Mouse (Mus musculus) liver, embryonic 15.5 days (tissue): Measurements from ENCODE around the gene N4bp1. TPM values are rescaled to one million over a fixed set of nuclear protein-coding genes. Genes with fewer than 3 reads are reported as not detected.

Source experiments
- ATAC-seq: fragments of 200-750 bp; cut with Nextera tagmentation; 2 replicates; pipeline ENCODE4 v1.8.0; 2017; ENCODE audit warnings: moderate number of reproducible peaks, mild to moderate bottlenecking, moderate library complexity; ENCODE audit not compliant: insufficient read depth
- H3K27ac ChIP-seq: fragments of 300-500 bp; sonication (generic); replicated peaks from 2 replicates; pipeline ENCODE4 v1.5.1; 2015; ENCODE audit warnings: mild to moderate bottlenecking, inconsistent platforms
- H3K27me3 ChIP-seq: fragments of 300-500 bp; sonication (generic); 2 replicates; pipeline ENCODE4 v1.6.1; 2015; ENCODE audit warnings: mild to moderate bottlenecking, inconsistent platforms
- H3K36me3 ChIP-seq: fragments of 300-500 bp; sonication (generic); replicated peaks from 2 replicates; pipeline ENCODE4 v1.6.1; 2015; ENCODE audit warnings: moderate library complexity, mild to moderate bottlenecking, inconsistent platforms
- H3K4me1 ChIP-seq: fragments of 300-500 bp; sonication (generic); replicated peaks from 2 replicates; pipeline ENCODE4 v1.6.1; 2015; ENCODE audit warnings: inconsistent platforms
- H3K4me2 ChIP-seq: fragments of 300-500 bp; sonication (generic); 2 replicates; pipeline ENCODE4 v1.6.1; 2015; ENCODE audit warnings: moderate library complexity, mild to moderate bottlenecking, inconsistent platforms
- H3K4me3 ChIP-seq: fragments of 300-500 bp; sonication (generic); replicated peaks from 2 replicates; pipeline ENCODE4 v1.5.1; 2015; ENCODE audit warnings: mild to moderate bottlenecking, inconsistent platforms
- H3K9ac ChIP-seq: fragments of 300-500 bp; sonication (generic); 2 replicates; pipeline ENCODE4 v1.6.1; 2015; ENCODE audit warnings: moderate library complexity, mild to moderate bottlenecking, inconsistent platforms
- H3K9me3 ChIP-seq: fragments of 300-500 bp; sonication (generic); replicated peaks from 2 replicates; pipeline ENCODE4 v1.6.1; 2016; ENCODE audit warnings: inconsistent platforms
- WGBS: fragments of 180-500 bp; shearing (Covaris S2); methylation state at CpG from one replicate; pipeline ENCODE4 v1.1.7; 2015; ENCODE audit warnings: mixed read lengths; ENCODE audit not compliant: insufficient replicate concordance; 5-methylcytosine and 5-hydroxymethylcytosine counted together
- polyA plus RNA-seq: library from polyadenylated mRNA; unstranded; fragments of >200 nt; fragmentation: Nextera tagmentation; extraction: Ambion mirVana; gene quantifications from 2 replicates; pipeline ENCODE4 v1.2.1, GENCODE M21; 2015

N4bp1 gene
- polyA plus RNA-seq, 1 experiment from 2014 or later, result 2.3 TPM

DNA sequence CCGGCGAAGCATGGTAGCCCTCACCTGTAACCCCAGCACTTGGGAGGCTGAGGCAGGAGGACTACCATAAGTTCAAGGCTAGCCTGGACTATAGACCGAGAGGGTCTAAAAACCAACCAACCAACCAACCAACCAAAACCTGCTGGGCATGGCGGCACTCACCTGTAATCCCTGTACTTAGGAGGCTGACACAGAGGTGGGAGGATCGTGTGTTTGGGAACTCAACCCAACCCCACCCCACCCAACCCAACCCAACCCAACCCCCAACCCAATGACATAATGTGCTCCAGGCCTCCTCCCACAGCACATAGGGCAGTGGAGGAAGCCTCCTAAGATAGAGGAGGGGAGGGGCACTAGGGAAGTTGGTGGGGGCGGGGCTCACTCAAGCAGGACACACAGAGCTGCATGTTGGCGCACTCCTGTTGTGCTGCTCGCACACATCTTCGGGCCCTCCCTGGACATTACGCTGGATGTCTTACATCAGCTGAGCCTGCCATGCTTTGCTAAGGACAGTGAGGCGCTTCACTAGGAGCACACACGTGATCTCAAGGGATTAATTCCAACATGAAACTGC, 44.9 kb downstream of the N4bp1 start:
- Histone ChIP-seq H3K9ac (no peak overlapping the region), H3K4me1 (0 out of 2 replicates have a peak, but pooled peaks cover under 1% of the 10 kb centered on the region), H3K4me2 (no peak overlapping the region), H3K9me3 (no peaks in the 10 kb centered on the region), H3K27me3 (no peaks in the 10 kb centered on the region), H3K4me3 (no peak overlapping the region), H3K36me3 (peaks cover 21% of the 10 kb centered on the region), H3K27ac (no peak overlapping the region)
- ATAC-seq, result no peak
- WGBS, result 79% methylated on average over 12 of the region's 12 CpGs

DNA sequence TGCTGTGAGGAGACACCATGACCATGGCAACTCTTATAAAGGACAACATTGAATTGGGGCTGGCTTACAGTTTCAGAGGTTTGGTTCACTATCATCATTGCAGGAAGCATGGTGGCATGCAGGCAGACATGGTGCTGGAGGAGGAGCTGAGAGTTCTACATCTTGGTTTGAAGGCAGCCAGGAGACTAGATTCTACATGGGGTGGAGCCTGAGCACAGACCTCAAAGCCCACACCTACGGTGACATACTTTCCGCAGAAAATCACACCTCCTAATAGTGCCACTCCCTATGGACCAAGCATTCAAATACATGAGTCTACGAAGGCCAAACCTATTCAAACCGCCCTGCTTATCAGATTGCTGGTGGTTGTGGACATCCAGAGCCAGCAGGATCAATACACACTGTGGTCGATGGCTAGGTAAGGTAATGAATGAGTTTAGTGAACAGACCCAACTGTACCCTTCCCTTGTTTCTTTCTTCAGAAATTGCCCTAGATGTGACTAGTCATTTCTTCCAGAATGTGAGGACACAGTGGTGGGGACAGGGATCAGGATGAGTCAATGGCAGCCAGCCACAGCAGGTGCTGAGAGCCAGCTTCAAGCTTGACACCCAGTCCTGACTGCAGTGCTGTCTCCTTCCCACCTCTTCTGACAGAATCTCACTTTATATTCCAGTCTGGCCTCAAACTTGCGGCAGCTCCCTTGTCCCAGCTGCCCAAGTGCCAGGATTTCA, 46.2 kb downstream of the N4bp1 start:
- Histone ChIP-seq H3K4me1 (no peaks in the 10 kb centered on the region), H3K27me3 (no peaks in the 10 kb centered on the region), H3K4me2 (no peak overlapping the region), H3K9me3 (no peaks in the 10 kb centered on the region), H3K27ac (no peak overlapping the region), H3K4me3 (no peak overlapping the region), H3K36me3 (peaks cover 11% of the 10 kb centered on the region), H3K9ac (no peak overlapping the region)
- 71% methylated on average over 6 of the region's 6 CpGs for WGBS
- no peak for ATAC-seq

DNA sequence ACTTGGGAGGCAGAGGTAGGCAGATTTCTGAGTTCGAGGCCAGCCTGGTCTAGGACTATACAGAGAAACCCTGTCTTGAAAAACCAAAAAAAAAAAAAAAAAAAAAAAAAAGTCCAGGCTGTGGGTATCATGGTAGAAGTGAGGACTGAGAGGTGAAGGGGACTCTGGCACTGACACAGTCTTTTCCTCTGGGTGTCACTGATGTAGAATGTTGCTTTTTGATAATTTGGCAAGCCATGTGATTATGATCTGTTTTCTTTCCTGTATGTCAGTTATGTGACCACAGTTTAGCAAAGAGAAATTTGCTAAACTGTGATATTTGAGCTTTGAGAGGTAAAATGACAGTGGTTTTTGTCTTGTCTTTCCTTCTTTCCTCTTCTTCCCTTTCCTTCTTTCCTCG, 47.8 kb downstream of the N4bp1 start:
- Histone ChIP-seq H3K4me2 (no peak overlapping the region), H3K27me3 (no peaks in the 10 kb centered on the region), H3K4me3 (no peak overlapping the region), H3K9ac (no peak overlapping the region), H3K9me3 (no peaks in the 10 kb centered on the region), H3K27ac (no peak overlapping the region), H3K4me1 (no peaks in the 10 kb centered on the region), H3K36me3 (no peaks in the 10 kb centered on the region; the same call in 1 of the 2 replicates)
- ATAC-seq, result no peak
- WGBS, result 28% methylated on average over 2 of the region's 2 CpGs

- H3K4me3 ChIP-seq, result no peak overlapping the region
- H3K27ac ChIP-seq, result no peak overlapping the region
- H3K27me3 ChIP-seq, result no peaks in the 10 kb centered on the region
- H3K4me2 ChIP-seq, result no peak overlapping the region
- ATAC-seq, result no peak
- no peaks in the 10 kb centered on the region for H3K4me1 ChIP-seq
- H3K36me3 ChIP-seq, result no peaks in the 10 kb centered on the region
- no peaks in the 10 kb centered on the region for H3K9me3 ChIP-seq
- no peak overlapping the region for H3K9ac ChIP-seq
Measured at GRCm38 (mm10) chr8:86835881-86836280, 49.2 kb downstream of the N4bp1 start.

DNA sequence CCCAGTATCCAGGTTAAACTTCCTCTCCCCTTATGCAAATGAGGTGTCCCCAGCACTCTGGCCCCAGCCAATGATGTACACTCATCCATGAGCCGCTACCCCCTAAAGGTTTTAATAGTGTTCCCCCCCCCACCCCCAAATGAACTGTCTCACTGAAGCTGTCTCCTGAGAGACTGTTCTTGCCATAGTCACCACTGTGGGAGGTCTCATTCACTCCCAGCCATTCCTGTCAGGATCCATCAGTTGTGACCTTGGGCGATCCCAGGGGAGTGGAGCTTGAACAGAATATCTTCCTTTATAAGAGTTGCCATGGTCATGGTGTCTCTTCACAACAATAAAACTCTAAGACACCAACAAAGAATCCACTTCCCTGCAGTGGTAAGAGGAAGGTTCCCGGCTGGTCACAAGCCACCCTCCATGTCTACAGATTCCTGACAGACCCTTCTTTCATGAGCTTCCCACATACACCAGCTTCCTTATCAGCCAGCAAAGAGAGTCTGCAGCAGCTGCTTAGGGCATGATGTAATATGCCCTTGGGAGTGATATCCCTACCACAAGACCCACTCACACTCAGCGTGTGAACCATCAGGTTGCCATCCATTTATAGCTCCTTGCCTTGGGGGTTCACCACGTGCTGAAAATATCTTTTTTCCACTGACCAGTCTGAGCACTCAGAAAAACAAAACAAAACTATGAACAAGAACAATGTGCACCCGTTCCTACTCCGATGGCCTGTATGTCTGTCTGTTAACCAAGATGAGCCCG, 50.4 kb downstream of the N4bp1 start:
- WGBS, result 65% methylated on average over 8 of the region's 8 CpGs
- H3K4me2 ChIP-seq, result no peak overlapping the region
- no peak overlapping the region for H3K4me3 ChIP-seq
- no peaks in the 10 kb centered on the region for H3K9me3 ChIP-seq
- H3K4me1 ChIP-seq, result no peaks in the 10 kb centered on the region
- no peaks in the 10 kb centered on the region for H3K36me3 ChIP-seq
- H3K9ac ChIP-seq, result no peak overlapping the region
- ATAC-seq, result no peak
- no peak overlapping the region for H3K27ac ChIP-seq
- H3K27me3 ChIP-seq, result no peaks in the 10 kb centered on the region

DNA sequence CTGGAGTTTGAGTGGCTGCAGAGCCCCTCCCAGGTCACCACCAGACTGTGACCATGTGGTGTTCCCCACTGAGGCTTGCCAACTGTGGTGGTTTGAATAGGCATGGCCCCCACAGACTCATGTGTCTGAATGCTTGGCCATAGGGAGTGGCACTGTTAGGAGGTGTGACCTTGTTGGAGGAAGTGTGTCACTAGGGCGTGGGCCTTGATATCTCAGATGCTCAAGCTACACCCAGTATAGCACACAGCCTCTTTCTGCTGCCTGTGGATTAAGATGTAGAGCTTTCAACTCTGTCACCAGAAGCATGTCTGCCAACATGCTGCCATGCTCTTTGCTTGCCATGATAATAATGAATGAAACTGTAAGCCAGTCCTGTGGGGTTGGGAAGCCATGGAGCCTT, 51.1 kb downstream of the N4bp1 start:
- no peaks in the 10 kb centered on the region for H3K27me3 ChIP-seq
- no peak for ATAC-seq
- no peak overlapping the region for H3K4me3 ChIP-seq
- no peaks in the 10 kb centered on the region for H3K4me1 ChIP-seq
- H3K36me3 ChIP-seq, result no peaks in the 10 kb centered on the region
- no peaks in the 10 kb centered on the region for H3K9me3 ChIP-seq
- H3K4me2 ChIP-seq, result no peak overlapping the region
- 52% methylated on average over 1 of the region's 1 CpGs for WGBS
- no peak overlapping the region for H3K27ac ChIP-seq
- H3K9ac ChIP-seq, result no peak overlapping the region

GRCm38 (mm10) chr8:86828925-86829324, 56.1 kb downstream of the N4bp1 start:
- no peak for ATAC-seq
- no peak overlapping the region for H3K27ac ChIP-seq
- H3K4me1 ChIP-seq, result peaks cover 29% of the 10 kb centered on the region
- no peaks in the 10 kb centered on the region for H3K27me3 ChIP-seq
- H3K36me3 ChIP-seq, result no peaks in the 10 kb centered on the region
- no peaks in the 10 kb centered on the region for H3K9me3 ChIP-seq
- 43% methylated on average over 2 of the region's 2 CpGs for WGBS
- H3K9ac ChIP-seq, result no peak overlapping the region
- H3K4me2 ChIP-seq, result no peak overlapping the region
- H3K4me3 ChIP-seq, result no peak overlapping the region

GRCm38 (mm10) chr8:86827199-86827598, 57.9 kb downstream of the N4bp1 start:
- peak; percentile 55 for ATAC-seq
- no peak overlapping the region for H3K4me2 ChIP-seq
- 69% methylated on average over 5 of the region's 5 CpGs for WGBS
- no peaks in the 10 kb centered on the region for H3K9me3 ChIP-seq
- H3K27me3 ChIP-seq, result no peaks in the 10 kb centered on the region
- peaks cover 29% of the 10 kb centered on the region for H3K4me1 ChIP-seq
- no peak overlapping the region for H3K9ac ChIP-seq
- H3K27ac ChIP-seq, result peak overlapping the region; percentile 42; the same call in 1 of the 2 replicates
- no peak overlapping the region for H3K4me3 ChIP-seq
- no peaks in the 10 kb centered on the region for H3K36me3 ChIP-seq

DNA sequence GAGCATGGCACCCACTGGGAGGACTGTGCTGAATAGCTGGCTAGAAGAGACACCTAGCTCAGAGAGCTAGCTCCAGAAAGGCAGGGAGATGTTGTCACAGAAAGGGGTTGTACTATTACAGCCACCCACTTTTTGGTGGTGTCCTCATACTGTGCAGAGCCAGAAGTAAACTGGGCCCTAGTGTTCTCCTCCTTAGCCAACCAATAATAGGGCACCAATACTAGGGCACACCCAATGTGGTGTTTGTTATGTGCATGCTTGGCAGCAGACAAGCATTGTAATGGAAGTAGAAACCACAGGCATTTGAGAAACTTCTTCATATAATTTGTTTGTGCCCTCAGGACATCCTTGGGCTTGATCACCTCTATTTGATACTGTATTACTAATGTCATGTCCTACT, 58.5 kb downstream of the N4bp1 start:
- Histone ChIP-seq H3K27me3 (no peaks in the 10 kb centered on the region), H3K9me3 (no peaks in the 10 kb centered on the region), H3K27ac (peak overlapping the region; percentile 70; the same call in 1 of the 2 replicates), H3K36me3 (no peaks in the 10 kb centered on the region), H3K9ac (no peak overlapping the region), H3K4me2 (no peak overlapping the region), H3K4me1 (peaks cover 32% of the 10 kb centered on the region), H3K4me3 (no peak overlapping the region)
- peak; percentile 62 for ATAC-seq

- WGBS, result 61% methylated on average over 9 of the region's 9 CpGs
Measured at GRCm38 (mm10) chr8:86825674-86826448, 59.2 kb downstream of the N4bp1 start.

DNA sequence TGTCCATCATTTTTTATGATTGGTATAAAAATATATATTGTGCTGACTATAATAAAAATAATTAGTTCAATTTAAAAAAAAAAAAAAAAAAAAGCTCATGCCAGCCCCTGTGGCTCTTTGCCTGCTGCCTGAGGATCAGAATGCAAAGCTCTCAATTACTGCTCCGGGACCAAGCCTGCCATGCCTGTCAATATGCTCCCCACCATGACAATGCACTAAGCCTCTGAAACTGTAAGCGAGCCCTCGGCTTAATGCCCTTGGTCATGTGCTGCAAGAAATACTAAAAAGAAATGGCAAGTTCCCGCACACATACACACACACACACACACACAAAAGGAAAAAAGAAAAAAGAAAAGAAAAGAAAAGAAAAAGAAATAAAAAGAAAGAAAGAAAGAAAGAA, 60.3 kb downstream of the N4bp1 start:
- peaks cover 44% of the 10 kb centered on the region for H3K4me1 ChIP-seq
- 0 out of 2 replicates have a peak, but pooled peaks cover 4% of the 10 kb centered on the region for H3K27me3 ChIP-seq
- H3K4me3 ChIP-seq, result no peak overlapping the region
- 69% methylated on average over 4 of the region's 4 CpGs for WGBS
- no peak overlapping the region for H3K27ac ChIP-seq
- no peak for ATAC-seq
- H3K4me2 ChIP-seq, result no peak overlapping the region
- H3K9ac ChIP-seq, result no peak overlapping the region
- H3K36me3 ChIP-seq, result no peaks in the 10 kb centered on the region
- H3K9me3 ChIP-seq, result no peaks in the 10 kb centered on the region

More at GRCm38 (mm10) chr8:86825674-86826448, 59.2 kb downstream of the N4bp1 start:
- no peaks in the 10 kb centered on the region for H3K9me3 ChIP-seq
- peaks cover 36% of the 10 kb centered on the region for H3K4me1 ChIP-seq
- peak; percentile 85 for ATAC-seq
- H3K4me3 ChIP-seq, result no peak overlapping the region
- H3K4me2 ChIP-seq, result no peak overlapping the region; the same call in 1 of the 2 replicates
- peak overlapping the region; percentile 70 for H3K27ac ChIP-seq
- no peak overlapping the region for H3K9ac ChIP-seq
- no peaks in the 10 kb centered on the region for H3K27me3 ChIP-seq
- H3K36me3 ChIP-seq, result no peaks in the 10 kb centered on the region
